Mouse (Mus musculus): ENCODE results near the gene Git2. TPM values are rescaled to one million over a fixed set of nuclear protein-coding genes. Genes with fewer than 3 reads are reported as not detected.

Git2 gene
- polyA plus RNA-seq, 3 experiments from 2014 or later = 115 to 202 (median 146) TPM

DNA sequence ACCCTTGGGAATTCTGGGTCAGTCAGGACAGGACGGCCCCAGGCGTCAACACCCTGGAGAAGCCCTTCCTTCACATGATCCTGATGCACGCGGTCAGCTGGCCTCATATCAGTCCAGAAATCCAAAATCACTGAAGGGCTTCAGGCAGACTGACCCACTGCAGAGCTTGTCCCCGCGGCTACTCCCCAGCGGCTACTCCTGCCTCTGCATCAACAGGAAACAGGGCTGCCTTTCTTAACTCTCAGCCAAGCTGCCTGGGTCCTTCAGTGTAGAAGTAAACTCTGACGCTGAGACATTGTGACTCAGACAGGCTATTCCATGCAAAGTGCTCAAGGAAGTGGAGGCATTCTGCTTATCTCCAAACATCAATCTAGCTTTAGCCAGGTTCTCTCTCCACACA lies 13.3 kb downstream of the Git2 start:
- no peak for ATAC-seq

DNA sequence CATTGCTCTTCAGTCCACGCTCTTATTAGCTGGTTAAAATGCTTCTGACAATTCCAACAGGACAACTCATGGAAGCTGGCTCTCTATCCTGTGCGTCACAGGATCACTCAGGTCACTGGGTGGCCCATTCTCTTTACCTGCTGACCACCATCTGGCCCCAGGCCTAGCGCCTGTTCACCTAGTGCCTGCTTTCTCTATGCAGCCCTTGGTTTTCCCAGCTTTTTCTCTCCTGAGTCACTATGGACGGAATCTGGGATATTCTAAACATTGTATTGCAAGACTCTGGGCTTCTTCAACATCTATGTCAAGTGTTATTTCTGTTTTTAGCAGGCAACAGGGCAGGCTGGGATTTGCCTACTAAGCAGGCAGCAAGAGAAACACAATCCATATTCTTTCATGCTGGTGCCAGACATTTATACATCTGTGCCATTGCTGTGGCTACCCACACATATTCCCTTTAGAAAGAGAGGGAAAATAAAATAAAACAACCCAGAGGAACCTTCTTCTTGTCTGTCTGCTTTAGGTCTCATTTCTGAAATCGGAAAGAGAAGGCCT lies 15.7 kb downstream of the Git2 start:
- no peak for ATAC-seq

DNA sequence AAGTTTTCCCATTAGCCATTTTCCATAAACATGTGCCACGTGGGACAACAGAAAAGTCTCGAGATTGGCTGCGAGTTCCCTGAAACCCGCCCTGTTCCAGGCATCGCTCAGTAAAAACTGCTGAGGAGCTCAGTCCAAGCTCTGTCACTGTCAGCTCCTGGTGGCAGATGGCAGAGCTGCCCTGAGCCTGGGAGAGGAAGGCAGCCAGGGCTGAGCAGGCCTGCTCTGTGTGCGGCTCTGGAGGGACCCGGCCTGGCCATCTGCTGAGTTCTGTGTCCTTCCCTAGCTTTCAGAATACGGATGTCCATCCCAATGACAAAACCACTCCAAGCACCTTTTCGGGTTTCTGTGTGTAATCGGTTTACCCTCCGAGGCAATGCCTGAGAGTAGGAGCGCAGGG lies 21.9 kb downstream of the Git2 start:
- no peak for ATAC-seq

DNA sequence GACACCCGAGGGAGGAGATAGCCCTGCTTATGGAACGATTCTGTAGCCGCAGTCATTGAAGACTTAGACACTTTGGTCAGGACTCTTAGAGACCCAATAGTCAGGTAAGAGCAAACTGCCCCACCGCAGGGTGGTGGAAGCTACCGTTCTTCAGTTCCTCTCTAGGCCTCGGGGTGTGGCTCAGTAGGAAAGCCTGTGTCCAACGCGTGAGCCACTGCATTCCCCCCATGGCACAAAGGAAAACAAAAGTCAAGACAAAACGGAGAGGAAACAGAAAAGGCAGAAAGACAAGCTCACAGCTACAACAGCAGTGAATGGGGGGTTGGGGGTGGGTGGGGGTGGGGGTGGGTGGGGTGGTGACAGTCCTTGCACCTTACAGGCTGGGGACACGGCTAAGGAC lies 22.9 kb downstream of the Git2 start:
- ATAC-seq = no peak

- no peak for ATAC-seq
Observed at GRCm38 (mm10) chr5:114750325-114750724, 25.0 kb downstream of the Git2 start.

- no peak for ATAC-seq
Observed at GRCm38 (mm10) chr5:114747521-114747920, 27.8 kb downstream of the Git2 start.

GRCm38 (mm10) chr5:114746886-114747285 lies 28.4 kb downstream of the Git2 start:
- ATAC-seq = no peak

DNA sequence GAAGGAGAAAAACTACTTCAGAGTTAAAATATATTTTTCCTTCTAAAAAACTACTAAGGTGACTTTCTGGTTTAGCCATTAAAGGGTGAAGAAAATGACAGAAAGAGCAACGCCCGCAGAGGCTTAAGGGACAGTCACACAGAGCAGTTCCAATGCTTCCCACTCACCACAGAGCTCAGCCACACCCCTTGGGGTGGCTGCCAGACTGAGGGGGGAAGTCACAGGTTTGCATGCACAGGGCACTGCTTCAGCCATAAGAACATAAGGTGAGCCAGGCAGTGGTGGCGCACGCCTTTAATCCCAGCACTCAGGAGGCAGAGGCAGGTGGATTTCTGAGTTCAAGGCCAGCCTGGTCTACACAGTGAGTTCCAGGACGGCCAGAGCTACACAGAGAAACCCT lies 29.7 kb downstream of the Git2 start:
- no peak for ATAC-seq

GRCm38 (mm10) chr5:114743697-114744090 lies 31.6 kb downstream of the Git2 start:
- ATAC-seq = no peak

DNA sequence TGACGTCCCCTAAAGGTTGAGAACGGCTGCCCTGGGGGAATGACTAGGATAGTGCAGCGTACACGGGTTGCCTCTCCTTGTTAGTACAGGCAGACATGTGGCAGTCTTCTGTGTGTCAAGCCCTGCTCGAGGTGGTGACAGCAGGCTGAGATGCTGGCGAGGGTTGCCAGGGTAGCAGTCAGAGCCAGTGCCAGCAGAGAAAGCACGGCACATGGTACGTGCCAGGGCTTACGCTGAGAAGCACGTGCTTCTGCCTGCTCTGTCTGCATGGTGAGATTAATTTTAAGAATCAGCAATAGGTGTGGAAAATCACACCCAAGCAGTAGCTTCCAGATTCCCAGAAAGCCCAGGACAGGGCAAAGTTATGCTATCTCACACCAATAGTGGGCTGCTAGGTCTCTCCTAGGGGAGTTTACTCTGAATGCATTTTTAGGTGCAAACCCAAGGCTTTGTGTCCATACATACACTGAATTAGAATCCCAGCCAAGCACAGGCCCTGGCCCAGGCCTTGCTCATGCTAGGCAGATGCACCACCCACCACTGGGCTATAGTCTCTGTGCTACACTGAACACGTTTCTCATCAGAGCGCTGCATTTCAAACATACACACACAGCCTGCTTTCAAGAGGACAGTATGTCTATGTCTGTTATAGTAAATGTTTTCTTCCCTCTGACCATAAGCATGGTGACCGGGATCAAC lies 32.2 kb downstream of the Git2 start:
- no peak for ATAC-seq

GRCm38 (mm10) chr5:114742572-114742971 lies 32.7 kb downstream of the Git2 start:
- no peak for ATAC-seq

GRCm38 (mm10) chr5:114740595-114740994 lies 34.7 kb downstream of the Git2 start:
- no peak for ATAC-seq

GRCm38 (mm10) chr5:114738707-114739241 lies 36.5 kb downstream of the Git2 start:
- ATAC-seq = no peak

GRCm38 (mm10) chr5:114737090-114737887 lies 38.0 kb downstream of the Git2 start:
- no peak for ATAC-seq

GRCm38 (mm10) chr5:114733606-114734005 lies 41.7 kb downstream of the Git2 start:
- ATAC-seq = no peak

DNA sequence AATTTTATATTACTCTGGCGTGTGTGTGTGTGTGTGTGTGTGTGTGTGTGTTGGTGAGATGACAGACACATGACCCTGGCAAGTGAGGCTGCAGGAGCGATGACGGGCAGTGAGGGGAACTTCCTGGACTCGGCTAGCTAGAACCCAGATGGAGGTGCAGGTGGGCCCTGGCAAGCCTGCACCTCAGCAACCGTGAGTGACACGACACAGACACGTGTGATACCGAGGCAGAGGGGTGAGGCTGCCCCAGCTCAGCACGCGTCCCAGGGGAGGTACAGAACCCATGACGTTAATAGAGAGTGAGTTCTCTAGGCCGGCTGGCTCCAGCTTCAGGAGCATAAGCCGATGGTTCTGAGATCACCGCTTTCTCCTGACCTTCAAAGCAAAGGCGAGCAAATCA lies 43.3 kb downstream of the Git2 start:
- ATAC-seq = no peak

DNA sequence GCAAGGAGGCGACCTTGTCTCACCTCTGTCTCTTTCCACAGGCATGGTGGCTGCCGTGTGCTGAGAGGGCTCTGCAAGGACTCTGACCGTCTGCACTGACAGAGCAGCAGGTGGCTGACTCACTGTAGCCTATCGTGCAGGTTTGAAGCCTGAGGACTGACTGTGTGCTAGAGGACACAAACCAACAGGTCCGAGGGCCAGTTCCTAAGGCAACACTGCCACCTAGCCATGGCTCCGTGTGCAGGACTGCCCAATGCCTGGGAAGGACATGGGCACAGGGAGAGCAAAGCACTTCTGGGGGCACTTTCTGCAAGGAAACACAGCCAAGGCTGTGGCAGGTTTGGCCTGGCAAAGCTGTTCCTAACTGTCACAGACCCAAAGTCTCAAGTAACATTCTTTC lies 43.8 kb downstream of the Git2 start:
- no peak for ATAC-seq

- ATAC-seq = no peak
Observed at GRCm38 (mm10) chr5:114730129-114730528, 45.2 kb downstream of the Git2 start.

- no peak for ATAC-seq
Observed at GRCm38 (mm10) chr5:114728160-114728559, 47.2 kb downstream of the Git2 start.

GRCm38 (mm10) chr5:114722846-114723245 lies 52.5 kb downstream of the Git2 start:
- no peak for ATAC-seq

- no peak for ATAC-seq
Observed at GRCm38 (mm10) chr5:114721969-114722368, 53.3 kb downstream of the Git2 start.

DNA sequence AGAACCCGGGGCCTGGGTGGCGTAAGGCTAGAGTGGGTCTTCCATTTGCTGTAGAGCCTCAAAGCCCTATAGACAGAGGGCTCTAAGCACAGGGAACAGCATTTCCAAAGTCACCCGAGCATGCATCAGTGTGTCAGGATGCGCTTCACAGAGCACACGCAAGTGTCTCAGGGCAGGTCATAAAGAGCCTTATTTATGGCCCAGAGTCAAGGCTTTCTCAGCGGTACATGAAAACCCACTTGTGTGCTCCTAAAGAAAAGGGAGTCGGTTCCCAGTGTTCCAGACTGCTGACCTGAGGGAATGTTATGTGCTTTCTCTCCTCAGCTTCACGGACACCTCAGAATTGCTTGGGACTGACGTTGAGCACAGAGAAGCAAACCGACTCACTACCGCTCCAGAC lies 54.5 kb downstream of the Git2 start:
- ATAC-seq = no peak

DNA sequence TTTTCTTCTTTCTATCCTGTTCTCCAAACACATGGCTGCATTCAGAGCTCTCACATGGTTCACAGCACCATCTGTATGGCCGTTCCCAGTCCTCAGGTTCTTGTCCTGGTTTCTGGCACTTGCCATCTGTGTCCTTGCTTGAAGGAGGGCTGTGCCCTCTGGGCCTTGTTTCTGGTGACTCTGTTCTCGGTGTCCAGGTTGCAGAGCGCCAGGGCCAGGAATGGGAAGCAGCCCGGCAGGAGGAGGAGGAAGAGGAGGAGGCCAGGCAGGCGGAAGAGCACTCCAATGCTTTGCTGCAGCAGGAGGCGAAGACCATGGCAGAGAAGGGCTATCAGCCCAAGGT lies 55.4 kb downstream of the Git2 start:
- ATAC-seq = no peak

All from inflammation-experienced regulatory T-cells, adult 6 months (primary cell).